Mouse (Mus musculus) stomach, embryonic 16.5 days (tissue): ENCODE measurements around the gene Ndufv3. TPM values are rescaled to one million over a fixed set of nuclear protein-coding genes. Genes with fewer than 3 reads are reported as not detected.
A peak's percentile ranks its signal among the peaks of the same experiment; 100 is the strongest.
"Not testable (repeated sequence)": the region's sequence is repeated elsewhere in the genome, so short reads cannot be mapped to it uniquely, and the experiment has no call there.

Source experiments
- ATAC-seq: fragments of 200-750 bp; cut with Nextera tagmentation; 2 replicates; pipeline ENCODE4 v1.8.0; 2017; ENCODE audit warnings: moderate number of reproducible peaks, moderate TSS enrichment; ENCODE audit not compliant: insufficient read depth, low FRiP score
- H3K27ac ChIP-seq: fragments of 300-500 bp; sonication (generic); 2 replicates; pipeline ENCODE4 v1.5.1; 2014; ENCODE audit warnings: low read length
- H3K27me3 ChIP-seq: fragments of 300-500 bp; sonication (generic); 2 replicates; pipeline ENCODE4 v1.6.1; 2014; ENCODE audit warnings: low read length, control low read depth, mixed read lengths; ENCODE audit not compliant: control insufficient read depth, insufficient read depth
- H3K36me3 ChIP-seq: fragments of 300-500 bp; sonication (generic); 2 replicates; pipeline ENCODE4 v1.6.1; 2014; ENCODE audit warnings: low read length; ENCODE audit not compliant: control insufficient read depth, insufficient read depth
- H3K4me1 ChIP-seq: fragments of 300-500 bp; sonication (generic); 2 replicates; pipeline ENCODE4 v1.6.1; 2014; ENCODE audit warnings: low read length, control low read depth, mixed read lengths; ENCODE audit not compliant: control insufficient read depth, insufficient read depth
- H3K4me2 ChIP-seq: fragments of 300-500 bp; sonication (generic); 2 replicates; pipeline ENCODE4 v1.6.1; 2014; ENCODE audit warnings: low read depth, low read length, mixed read lengths
- H3K4me3 ChIP-seq: fragments of 300-500 bp; sonication (generic); replicated peaks from 2 replicates; pipeline ENCODE4 v1.5.1; 2014; ENCODE audit warnings: mild to moderate bottlenecking, low read length
- H3K9ac ChIP-seq: fragments of 300-500 bp; sonication (generic); 2 replicates; pipeline ENCODE4 v1.6.1; 2014; ENCODE audit warnings: low read length
- H3K9me3 ChIP-seq: fragments of 300-500 bp; sonication (generic); replicated peaks from 2 replicates; pipeline ENCODE4 v1.6.1; 2016; ENCODE audit warnings: low read length, control low read depth; ENCODE audit not compliant: control insufficient read depth
- WGBS: fragments of 180-500 bp; shearing (Covaris S2); extraction: QIAGEN DNeasy Blood & Tissue Kit; methylation state at CpG from one replicate; pipeline ENCODE4 v1.1.7; 2014; 5-methylcytosine and 5-hydroxymethylcytosine counted together
- polyA plus RNA-seq: library from polyadenylated mRNA; unstranded; fragments of >200 nt; fragmentation: Nextera tagmentation; extraction: Ambion mirVana; gene quantifications from 2 replicates; pipeline ENCODE4 v1.2.1, GENCODE M21; 2015

Ndufv3 gene
- polyA plus RNA-seq, 1 experiment from 2014 or later: 321 TPM

GRCm38 (mm10) chr17:31525114-31525513 is 5.2 kb downstream of the Ndufv3 start:
- H3K9me3 ChIP-seq: no peaks in the 10 kb centered on the region
- H3K27me3 ChIP-seq: no peaks in the 10 kb centered on the region
- no peak overlapping the region for H3K4me3 ChIP-seq
- H3K27ac ChIP-seq: no peak overlapping the region
- peaks cover 15% of the 10 kb centered on the region for H3K4me1 ChIP-seq
- WGBS: 85% methylated on average over 4 of the region's 4 CpGs
- no peak overlapping the region for H3K4me2 ChIP-seq
- H3K9ac ChIP-seq: no peak overlapping the region
- peaks cover 11% of the 10 kb centered on the region; the same call in 1 of the 2 replicates for H3K36me3 ChIP-seq
- no peak for ATAC-seq

- peaks cover 14% of the 10 kb centered on the region for H3K4me1 ChIP-seq
- H3K4me2 ChIP-seq: no peak overlapping the region
- ATAC-seq: no peak
- no peak overlapping the region for H3K27ac ChIP-seq
- H3K9ac ChIP-seq: no peak overlapping the region
- WGBS: 98% methylated on average over 3 of the region's 3 CpGs
- peaks cover 11% of the 10 kb centered on the region; the same call in 1 of the 2 replicates for H3K36me3 ChIP-seq
- H3K9me3 ChIP-seq: no peaks in the 10 kb centered on the region
- H3K27me3 ChIP-seq: no peaks in the 10 kb centered on the region
- H3K4me3 ChIP-seq: no peak overlapping the region
Observed at GRCm38 (mm10) chr17:31525816-31526215, 5.9 kb downstream of the Ndufv3 start.

- ATAC-seq: no peak
- H3K9ac ChIP-seq: no peak overlapping the region
- peaks cover 15% of the 10 kb centered on the region for H3K36me3 ChIP-seq
- 34% methylated on average over 15 of the region's 15 CpGs for WGBS
- H3K9me3 ChIP-seq: no peaks in the 10 kb centered on the region
- no peak overlapping the region for H3K4me2 ChIP-seq
- no peaks in the 10 kb centered on the region for H3K4me1 ChIP-seq
- peak overlapping the region; percentile 23; the same call in 1 of the 2 replicates for H3K4me3 ChIP-seq
- H3K27me3 ChIP-seq: no peaks in the 10 kb centered on the region
- no peak overlapping the region for H3K27ac ChIP-seq
Observed at GRCm38 (mm10) chr17:31529314-31529713, 9.4 kb downstream of the Ndufv3 start.

DNA sequence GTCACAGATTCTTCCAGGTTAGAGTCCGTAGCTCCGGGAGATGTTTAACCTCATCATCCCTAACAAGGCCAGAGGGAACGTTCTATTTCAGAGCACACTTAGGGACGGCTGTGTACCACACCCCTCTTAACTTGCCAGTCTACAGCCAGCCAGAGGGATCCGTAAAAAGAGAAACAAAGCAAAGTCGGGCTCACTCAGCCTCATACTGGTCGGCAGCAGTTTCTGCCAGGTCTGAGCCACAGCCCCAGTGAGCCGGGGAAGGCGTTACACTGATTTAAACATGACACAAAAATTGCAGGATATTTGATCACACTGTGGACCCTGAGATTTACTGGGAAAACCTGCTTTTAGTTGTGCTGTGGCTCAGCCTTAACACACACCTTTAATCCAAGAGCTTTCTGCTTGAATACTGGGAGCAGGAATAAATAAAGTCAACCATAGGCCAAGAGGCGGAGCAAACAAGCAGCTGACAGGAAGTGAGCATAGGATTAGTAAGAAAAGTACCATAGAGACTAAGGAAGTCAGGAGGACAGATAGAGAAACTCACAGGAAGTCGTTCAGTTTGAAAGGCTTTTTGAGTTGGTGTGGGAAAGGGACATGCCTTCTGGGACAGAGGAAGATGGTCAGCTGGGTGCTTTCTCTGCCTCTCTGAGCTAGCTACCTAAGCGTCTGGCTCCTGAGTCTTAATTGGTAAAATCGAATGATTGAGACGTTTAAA is 11.7 kb downstream of the Ndufv3 start:
- 81% methylated on average over 14 of the region's 14 CpGs for WGBS
- peaks cover 15% of the 10 kb centered on the region for H3K36me3 ChIP-seq
- H3K9me3 ChIP-seq: no peaks in the 10 kb centered on the region
- ATAC-seq: no peak
- peaks cover 6% of the 10 kb centered on the region; the same call in 1 of the 2 replicates for H3K4me1 ChIP-seq
- H3K9ac ChIP-seq: no peak overlapping the region
- H3K4me3 ChIP-seq: no peak overlapping the region
- peak overlapping the region; percentile 46; the same call in 1 of the 2 replicates for H3K27ac ChIP-seq
- H3K27me3 ChIP-seq: no peaks in the 10 kb centered on the region
- H3K4me2 ChIP-seq: no peak overlapping the region

DNA sequence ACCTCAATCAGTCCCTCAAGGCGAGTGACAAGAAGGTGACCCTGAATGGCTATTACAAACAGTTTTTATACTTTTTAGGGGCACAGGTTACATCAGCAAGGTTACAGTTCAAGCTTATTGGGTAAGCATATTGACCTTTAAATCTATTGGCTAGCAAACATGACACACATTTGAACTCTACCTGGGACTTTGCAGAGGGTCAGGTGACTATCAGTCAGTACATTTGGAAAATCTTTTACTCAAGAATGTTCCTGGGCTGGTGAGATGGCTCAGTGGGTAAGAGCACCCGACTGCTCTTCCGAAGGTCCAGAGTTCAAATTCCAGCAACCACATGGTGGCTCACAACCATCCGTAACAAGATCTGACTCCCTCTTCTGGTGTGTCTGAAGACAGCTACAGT is 12.4 kb downstream of the Ndufv3 start:
- not testable (repeated sequence) for H3K9ac ChIP-seq, ATAC-seq, H3K27me3 ChIP-seq, H3K9me3 ChIP-seq, H3K4me3 ChIP-seq, H3K27ac ChIP-seq, H3K4me2 ChIP-seq, H3K4me1 ChIP-seq
- WGBS: 93% methylated on average over 4 of the region's 4 CpGs
- peaks cover 11% of the 10 kb centered on the region for H3K36me3 ChIP-seq

GRCm38 (mm10) chr17:31535358-31535757 is 15.4 kb downstream of the Ndufv3 start:
- H3K36me3 ChIP-seq: peaks cover 11% of the 10 kb centered on the region
- no peaks in the 10 kb centered on the region for H3K27me3 ChIP-seq
- peak; percentile 42; the same call in 1 of the 2 replicates for ATAC-seq
- no peak overlapping the region for H3K4me2 ChIP-seq
- H3K4me3 ChIP-seq: no peak overlapping the region
- WGBS: 68% methylated on average over 4 of the region's 4 CpGs
- peak overlapping the region; percentile 63 for H3K27ac ChIP-seq
- H3K4me1 ChIP-seq: peaks cover 6% of the 10 kb centered on the region; the same call in 1 of the 2 replicates
- no peak overlapping the region for H3K9ac ChIP-seq
- no peaks in the 10 kb centered on the region for H3K9me3 ChIP-seq

GRCm38 (mm10) chr17:31535871-31536629 is 16.1 kb downstream of the Ndufv3 start:
- ATAC-seq: peak; percentile 81

DNA sequence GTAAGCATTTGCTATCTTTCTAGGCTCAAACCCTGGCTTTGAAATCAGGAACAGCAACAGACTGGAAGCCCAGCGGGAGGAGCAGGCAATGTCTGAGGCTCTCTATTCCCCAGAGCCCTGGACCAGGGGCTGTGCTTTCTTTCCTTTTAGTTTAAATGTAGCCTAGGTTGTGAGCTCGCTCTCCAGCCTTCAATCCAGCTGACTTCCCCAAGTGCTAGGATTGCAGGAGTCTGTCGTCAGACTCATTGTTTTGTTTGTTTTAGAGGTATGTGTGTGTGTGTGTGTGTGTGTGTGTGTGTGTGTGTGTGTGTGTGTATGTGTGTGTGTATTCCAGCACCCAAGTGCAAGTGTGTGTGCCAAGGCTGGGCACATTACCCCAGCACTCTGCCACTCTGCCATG is 20.2 kb downstream of the Ndufv3 start:
- H3K27me3 ChIP-seq: no peaks in the 10 kb centered on the region
- H3K9me3 ChIP-seq: no peaks in the 10 kb centered on the region
- no peak overlapping the region for H3K4me3 ChIP-seq
- H3K36me3 ChIP-seq: no peaks in the 10 kb centered on the region
- H3K27ac ChIP-seq: no peak overlapping the region
- no peak overlapping the region for H3K9ac ChIP-seq
- no peak for ATAC-seq
- WGBS: 48% methylated on average over 3 of the region's 3 CpGs
- H3K4me1 ChIP-seq: peaks cover 20% of the 10 kb centered on the region; the same call in 1 of the 2 replicates
- H3K4me2 ChIP-seq: no peak overlapping the region

More at GRCm38 (mm10) chr17:31535871-31536629, 16.1 kb downstream of the Ndufv3 start:
- H3K4me2 ChIP-seq: no peak overlapping the region
- H3K36me3 ChIP-seq: peaks cover 9% of the 10 kb centered on the region
- no peak overlapping the region for H3K4me3 ChIP-seq
- H3K27me3 ChIP-seq: no peaks in the 10 kb centered on the region
- H3K4me1 ChIP-seq: peaks cover 9% of the 10 kb centered on the region; the same call in 1 of the 2 replicates
- 26% methylated on average over 8 of the region's 8 CpGs for WGBS
- peak overlapping the region; percentile 63 for H3K27ac ChIP-seq
- no peak overlapping the region for H3K9ac ChIP-seq
- no peaks in the 10 kb centered on the region for H3K9me3 ChIP-seq
